8 mouse cellular contexts compared by ENCODE assay signal in genomic region chr5:33378302-33378854, GRCm38 (mm10). TPM values are rescaled to one million over a fixed set of nuclear protein-coding genes. Genes with fewer than 3 reads are reported as not detected.
A peak's percentile ranks its signal among the peaks of the same experiment; 100 is the strongest.
DNase-seq lines count a peak whose midpoint lies in the region; ATAC-seq and TF ChIP-seq lines count a peak whose summit lies in the region.

TSS of gene Uvssa (plus strand) at chr5:33378549.

- peak; percentile 95 for ATAC-seq in Patski
- peak; percentile 99 for ATAC-seq in hindbrain, embryonic 13.5 days (ENCODE audit: low FRiP score)

- H3K9me3 ChIP-seq in hindbrain, embryonic 13.5 days: no peaks in the 10 kb centered on the region

- peaks cover 17% of the 10 kb centered on the region for H3K4me1 ChIP-seq in hindbrain, embryonic 13.5 days (replicated peaks)

- POLR2A ChIA-PET in Patski (lab: Charles Lee): interaction anchor here (0.9 to 4.1 kb wide), 5 partner anchors 35 to 105 kb away, joined by 3 to 34 read pairs (median 10); partner anchors contain the start of genes Ctbp1 and Maea

- WGBS in hindbrain, embryonic 13.5 days: under 1% methylated on average over 46 of the region's 46 CpGs

- H3K9ac ChIP-seq in hindbrain, embryonic 13.5 days: peak within 1 kb of the TSS; percentile 86

- peak within 1 kb of the TSS; percentile 65 for H3K4me3 ChIP-seq in hindbrain, embryonic 13.5 days

- peak; percentile 76 for TF ChIP-seq CTCF in Patski (IDR thresholded peaks at IDR 0.05)

- in situ Hi-C loops in Patski (cut with MboI; ENCODE audit: low pct_unique_long_range_greater_than_20kb): loop anchor here (5.0 kb wide), 2 partner anchors 106 to 171 kb away; partner anchors contain the start of gene Ctbp1

- peak within 1 kb of the TSS; percentile 98 for H3K27ac ChIP-seq in hindbrain, embryonic 13.5 days

- CTCF ChIA-PET in Patski (lab: Charles Lee): interaction anchor here (0.8 to 4.3 kb wide), 10 partner anchors 16 to 108 kb away, joined by 3 to 31 read pairs (median 4); partner anchors contain the start of gene Ctbp1

- peaks cover 27% of the 10 kb centered on the region for H3K36me3 ChIP-seq in hindbrain, embryonic 13.5 days

- H3K4me2 ChIP-seq in hindbrain, embryonic 13.5 days: peak within 1 kb of the TSS; percentile 86

- DNase-seq in Patski (ENCODE audit: low read depth, low spot score): peak; percentile 96
- DNase-seq in cerebellum, postnatal 14 days: peak; percentile 100
- DNase-seq in frontal cortex, postnatal 14 days (ENCODE audit: low spot score in 2 of 2): peak; percentile 98 to 99
- DNase-seq in layer of hippocampus, postnatal 25 days (ENCODE audit: extremely low spot score in 1 of 2, low spot score in 1 of 2): peak; percentile 98
- peak; percentile 99 for DNase-seq in lung, postnatal 25 days (ENCODE audit: low spot score)
- DNase-seq in retina, embryonic 14.5 days (ENCODE audit: low spot score): peak; percentile 99
- peak; percentile 100 for DNase-seq in thymus, postnatal 4 days

- H3K27me3 ChIP-seq in Patski: no peaks in the 10 kb centered on the region
- no peaks in the 10 kb centered on the region for H3K27me3 ChIP-seq in hindbrain, embryonic 13.5 days

RNA-seq across cellular contexts. Expression of gene Uvssa, which starts in this region (rescaled TPM):
- 9.3 TPM for polyA plus RNA-seq in Patski (2021)
- 8.7 and 9.0 TPM in 2 replicates for polyA plus RNA-seq in hindbrain, embryonic 13.5 days (2015; fragmentation: Nextera tagmentation; extraction: Ambion mirVana)
- total RNA-seq in layer of hippocampus, postnatal 25 days (2021): 1 to 10 TPM; 5.2 to 7.8 TPM

Comparison
In these comparisons a context has a peak if more than half of its experiments do, and no peak if none do; other contexts are left out.
1. Peak in every context shown above with its lines: DNase-seq, ATAC-seq, H3K4me3 ChIP-seq and H3K27ac ChIP-seq.